Mouse (Mus musculus): ENCODE data around the gene Vmn1r185.
"Not testable (repeated sequence)": the region's sequence is repeated elsewhere in the genome, so short reads cannot be mapped to it uniquely, and the experiment has no call there.

Vmn1r185 gene

GRCm38 (mm10) chr7:26618364-26618763 is at the start of gene Vmn1r185:
Gene Vmn1r185 (minus strand): TSS chr7:26618464.
- not testable (repeated sequence) for DNase-seq (ENCODE audit: low read depth)

GRCm38 (mm10) chr7:26667466-26667865 is 49.2 kb upstream of the Vmn1r185 start:
- DNase-seq (ENCODE audit: low read depth): not testable (repeated sequence)

- no peak for DNase-seq (ENCODE audit: low read depth)
Measured at GRCm38 (mm10) chr7:26666011-26666410, 47.7 kb upstream of the Vmn1r185 start.

- no peak for DNase-seq (ENCODE audit: low read depth)
Measured at GRCm38 (mm10) chr7:26589774-26590173, 28.5 kb downstream of the Vmn1r185 start.

GRCm38 (mm10) chr7:26589077-26589476 is 29.2 kb downstream of the Vmn1r185 start:
- no peak for DNase-seq (ENCODE audit: low read depth)
